Mouse (Mus musculus): ENCODE results near the gene Cox16. TPM values are rescaled to one million over a fixed set of nuclear protein-coding genes. Genes with fewer than 3 reads are reported as not detected.
"Not testable (repeated sequence)": the region's sequence is repeated elsewhere in the genome, so short reads cannot be mapped to it uniquely, and the experiment has no call there.

Gene Cox16
- 127 and 138 TPM in 2 replicates for polyA plus RNA-seq (2016; fragmentation: Nextera tagmentation; extraction: Ambion mirVana)

DNA sequence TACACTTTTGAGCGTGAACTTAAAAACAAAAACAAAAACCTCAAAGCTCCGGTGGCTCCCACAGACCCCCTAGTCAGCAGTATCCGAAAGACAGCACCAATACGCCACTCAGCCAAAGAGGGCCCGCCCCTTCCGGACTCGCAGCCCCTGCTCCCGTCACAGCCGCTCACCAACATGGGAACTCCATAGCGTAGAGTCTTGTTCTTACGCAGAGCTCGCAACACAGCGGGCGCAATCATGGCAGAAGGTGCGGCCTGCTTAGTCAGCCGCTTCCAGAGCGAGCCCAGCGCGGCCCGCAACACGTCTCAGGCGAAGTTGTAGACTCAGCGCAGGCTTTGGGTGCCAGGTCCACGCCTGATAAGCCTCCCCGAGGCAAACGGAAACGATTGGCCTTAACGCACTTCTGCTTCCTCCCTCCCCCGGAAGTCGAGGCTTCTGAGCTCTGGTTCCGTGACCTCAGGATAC lies at the start of gene Cox16:
Cox16 (minus strand) TSS at position 401 of the 465 bp plus-strand sequence.
- H3K4me1 ChIP-seq = peaks cover 4% of the 10 kb centered on the region; the same call in 1 of the 2 replicates
- WGBS = under 1% methylated on average over 31 of the region's 31 CpGs

DNA sequence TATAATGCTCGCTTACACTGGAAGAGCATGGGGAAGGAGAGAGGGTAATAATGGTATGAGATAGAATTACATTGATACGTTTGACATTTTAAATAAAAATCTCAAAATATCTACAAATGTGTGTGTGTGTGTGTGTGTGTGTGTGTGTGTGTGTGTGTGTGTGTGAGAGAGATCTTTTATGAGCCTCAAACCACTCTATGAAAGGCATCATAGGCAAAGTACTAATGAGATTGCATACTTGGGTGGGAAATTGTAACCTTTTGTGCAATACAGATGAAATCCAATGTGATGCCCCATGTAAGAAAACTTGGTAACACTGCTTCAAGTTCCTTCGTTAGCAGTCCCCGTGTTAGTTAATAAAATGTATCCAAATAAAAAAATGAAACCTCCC lies 48.1 kb upstream of the Cox16 start:
- H3K4me2 ChIP-seq (replicated peaks) = peak overlapping the region; percentile 81
- H3K9me3 ChIP-seq (replicated peaks) = no peaks in the 10 kb centered on the region
- H3K27ac ChIP-seq = peak overlapping the region; percentile 68
- 33% methylated on average over 4 of the region's 4 CpGs for WGBS
- peak overlapping the region; percentile 83 for H3K4me3 ChIP-seq
- H3K4me1 ChIP-seq = peaks cover 16% of the 10 kb centered on the region
- no peaks in the 10 kb centered on the region for H3K36me3 ChIP-seq
- H3K9ac ChIP-seq = peak overlapping the region; percentile 82
- 0 out of 2 replicates have a peak, but pooled peaks have one; percentile 46 for ATAC-seq (ENCODE audit: low FRiP score)
- H3K27me3 ChIP-seq = no peaks in the 10 kb centered on the region

More for the DNA sequence above, at the start of gene Cox16:
- no peaks in the 10 kb centered on the region for H3K36me3 ChIP-seq
- peak; percentile 99 for ATAC-seq (ENCODE audit: low FRiP score)
- H3K9me3 ChIP-seq (replicated peaks) = no peaks in the 10 kb centered on the region
- peak within 1 kb of the TSS; percentile 90 for H3K27ac ChIP-seq
- peak within 1 kb of the TSS; percentile 64 for H3K4me2 ChIP-seq (replicated peaks)
- H3K27me3 ChIP-seq = no peaks in the 10 kb centered on the region
- peak within 1 kb of the TSS; percentile 54 for H3K4me3 ChIP-seq
- H3K9ac ChIP-seq = peak within 1 kb of the TSS; percentile 54

DNA sequence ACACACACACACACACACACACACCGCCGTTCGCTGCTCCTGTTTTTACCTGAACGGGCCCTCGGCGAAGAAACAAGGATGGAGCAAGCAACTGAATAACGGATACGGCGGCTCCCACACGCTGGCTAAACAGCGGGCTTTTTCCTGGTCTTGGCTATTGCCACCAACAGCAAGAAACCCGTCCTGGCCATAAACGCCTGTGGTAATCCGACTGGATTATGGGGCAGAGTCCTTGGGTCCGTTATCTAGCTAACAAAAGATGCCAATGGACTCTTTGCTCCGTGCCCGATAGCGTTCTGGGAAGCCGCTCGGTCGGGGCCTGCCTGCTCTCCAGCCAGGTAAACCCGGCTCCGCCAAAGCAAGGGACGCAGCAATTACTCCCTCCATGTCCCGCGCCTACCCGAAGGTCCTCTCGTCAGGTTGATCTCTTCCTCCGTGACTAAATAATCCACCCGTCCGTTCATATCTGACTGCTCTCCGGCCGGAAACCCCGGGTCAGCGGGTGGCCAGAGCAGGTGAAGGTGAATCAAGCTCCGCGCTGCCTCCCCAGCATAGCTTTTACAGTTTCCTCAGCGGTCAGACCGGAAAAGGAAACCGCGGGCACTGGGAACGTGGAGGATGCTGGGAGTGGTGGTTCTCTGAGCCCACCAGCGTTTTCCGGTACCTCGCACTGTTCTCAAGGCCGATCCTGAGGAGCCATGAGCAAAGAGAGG lies 47.5 kb upstream of the Cox16 start, which contains the start of the genes Gm20498 and Synj2bp:
Gm20498 (minus strand) TSS at position 590 of the 713 bp plus-strand sequence.
Synj2bp (minus strand) TSS at position 596 of the 713 bp plus-strand sequence.
- no peaks in the 10 kb centered on the region for H3K9me3 ChIP-seq (replicated peaks)
- no peaks in the 10 kb centered on the region for H3K36me3 ChIP-seq
- H3K4me1 ChIP-seq = peaks cover 16% of the 10 kb centered on the region
- H3K4me3 ChIP-seq = peak within 1 kb of the TSS; percentile 83
- under 1% methylated on average over 46 of the region's 46 CpGs for WGBS
- peak; percentile 95 for ATAC-seq (ENCODE audit: low FRiP score)
- peak within 1 kb of the TSS; percentile 82 for H3K9ac ChIP-seq
- peak within 1 kb of the TSS; percentile 81 for H3K4me2 ChIP-seq (replicated peaks)
- H3K27me3 ChIP-seq = no peaks in the 10 kb centered on the region
- H3K27ac ChIP-seq = peak within 1 kb of the TSS; percentile 68

DNA sequence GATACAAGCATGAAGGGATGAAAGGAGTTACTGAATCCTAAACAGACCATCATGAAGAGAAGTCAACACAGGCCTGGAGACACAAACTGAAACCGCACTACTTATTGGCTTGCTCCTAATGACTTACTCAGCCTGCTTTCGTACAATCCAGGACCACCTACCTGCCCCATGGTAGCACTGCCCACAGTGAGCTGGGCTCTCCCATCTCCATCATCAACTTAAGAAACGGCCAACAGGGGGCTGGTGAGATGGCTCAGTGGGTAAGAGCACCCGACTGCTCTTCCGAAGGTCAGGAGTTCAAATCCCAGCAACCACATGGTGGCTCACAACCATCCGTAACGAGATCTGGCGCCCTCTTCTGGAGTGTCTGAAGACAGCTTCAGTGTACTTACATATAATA lies 45.7 kb upstream of the Cox16 start:
- H3K4me1 ChIP-seq = peaks cover 16% of the 10 kb centered on the region
- H3K36me3 ChIP-seq; H3K9ac ChIP-seq; ATAC-seq (ENCODE audit: low FRiP score); H3K27ac ChIP-seq; H3K4me3 ChIP-seq; H3K27me3 ChIP-seq; H3K9me3 ChIP-seq (replicated peaks); H3K4me2 ChIP-seq (replicated peaks): not testable (repeated sequence)
- 67% methylated on average over 7 of the region's 8 CpGs for WGBS

DNA sequence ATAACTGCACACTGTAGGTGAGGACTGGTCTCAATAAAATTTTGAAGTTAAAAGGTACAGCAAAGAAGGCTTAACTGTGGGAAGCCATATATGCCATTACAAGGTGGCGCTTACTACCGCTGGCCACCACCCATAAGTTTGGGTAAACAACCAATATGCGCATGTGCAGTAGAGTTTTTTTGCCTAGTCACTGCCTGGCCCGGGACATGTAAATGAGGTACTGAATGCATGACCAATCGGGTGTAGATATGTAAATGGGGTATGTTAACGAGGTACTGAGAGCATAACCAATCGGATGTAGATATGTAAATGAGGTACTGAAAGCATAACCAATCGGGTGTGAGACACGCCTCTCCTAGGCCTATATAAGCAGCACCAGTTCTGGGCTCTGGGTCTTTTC lies 12.0 kb upstream of the Cox16 start:
- not testable (repeated sequence) for H3K27me3 ChIP-seq; H3K9me3 ChIP-seq (replicated peaks); H3K36me3 ChIP-seq; H3K4me2 ChIP-seq (replicated peaks); ATAC-seq (ENCODE audit: low FRiP score); H3K27ac ChIP-seq; H3K9ac ChIP-seq; H3K4me1 ChIP-seq; H3K4me3 ChIP-seq
- WGBS = 95% methylated on average over 9 of the region's 9 CpGs

DNA sequence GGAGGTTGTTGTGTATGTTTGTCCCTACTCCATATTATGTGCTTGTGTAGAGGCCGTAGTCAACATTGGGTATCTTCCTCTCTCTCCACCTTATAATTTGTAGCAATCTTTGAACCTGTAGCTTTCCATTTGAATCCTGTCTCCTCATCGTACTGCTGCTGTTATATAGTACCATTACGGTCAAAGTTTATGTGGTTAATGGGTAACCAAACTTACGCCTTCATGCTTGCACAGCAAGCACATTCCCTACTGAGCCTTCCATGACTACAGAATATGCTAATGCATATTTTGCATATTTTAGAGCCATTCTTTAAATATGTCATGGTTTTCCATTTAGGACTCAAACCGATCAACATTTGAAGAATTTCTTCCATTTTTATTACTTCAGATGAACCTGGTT lies 5.6 kb upstream of the Cox16 start:
- ATAC-seq (ENCODE audit: low FRiP score) = no peak
- H3K4me2 ChIP-seq (replicated peaks) = no peak overlapping the region
- H3K27me3 ChIP-seq = no peaks in the 10 kb centered on the region
- H3K9me3 ChIP-seq (replicated peaks) = no peaks in the 10 kb centered on the region
- 94% methylated on average over 5 of the region's 5 CpGs for WGBS
- H3K4me3 ChIP-seq = no peak overlapping the region
- no peak overlapping the region for H3K27ac ChIP-seq
- H3K4me1 ChIP-seq = no peaks in the 10 kb centered on the region
- no peak overlapping the region for H3K9ac ChIP-seq
- H3K36me3 ChIP-seq = no peaks in the 10 kb centered on the region; the same call in 1 of the 2 replicates

DNA sequence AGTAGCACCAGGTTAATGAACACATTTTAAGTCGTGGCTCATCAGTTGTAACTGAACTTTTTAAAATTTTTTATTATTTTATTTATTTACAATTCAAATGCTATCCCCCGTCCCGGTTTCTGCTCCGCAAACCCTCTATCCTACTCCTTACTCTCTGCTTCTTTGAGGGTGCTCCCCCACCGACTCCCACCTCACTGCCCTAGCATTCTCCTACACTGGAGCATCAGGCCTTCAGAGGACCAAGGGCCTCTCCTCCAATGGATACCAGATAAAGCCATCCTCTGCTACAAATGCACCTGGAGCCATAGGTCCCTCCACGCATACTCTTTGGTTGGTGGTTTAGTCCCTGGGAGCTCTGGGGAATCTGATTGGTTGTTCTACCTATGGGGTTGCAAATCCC lies 384 bp upstream of the Cox16 start:
- Histone ChIP-seq H3K4me3 (peak overlapping the region; percentile 54), H3K27me3 (no peaks in the 10 kb centered on the region), H3K36me3 (no peaks in the 10 kb centered on the region), H3K9ac (peak overlapping the region; percentile 54; the same call in 1 of the 2 replicates), H3K4me1 (peaks cover 4% of the 10 kb centered on the region; the same call in 1 of the 2 replicates), H3K4me2 (replicated peaks) (peak overlapping the region; percentile 64), H3K9me3 (replicated peaks) (no peaks in the 10 kb centered on the region), H3K27ac (no peak overlapping the region; the same call in 1 of the 2 replicates)
- WGBS = 44% methylated on average over 6 of the region's 6 CpGs
- ATAC-seq (ENCODE audit: low FRiP score) = peak; percentile 42; the same call in 1 of the 2 replicates

DNA sequence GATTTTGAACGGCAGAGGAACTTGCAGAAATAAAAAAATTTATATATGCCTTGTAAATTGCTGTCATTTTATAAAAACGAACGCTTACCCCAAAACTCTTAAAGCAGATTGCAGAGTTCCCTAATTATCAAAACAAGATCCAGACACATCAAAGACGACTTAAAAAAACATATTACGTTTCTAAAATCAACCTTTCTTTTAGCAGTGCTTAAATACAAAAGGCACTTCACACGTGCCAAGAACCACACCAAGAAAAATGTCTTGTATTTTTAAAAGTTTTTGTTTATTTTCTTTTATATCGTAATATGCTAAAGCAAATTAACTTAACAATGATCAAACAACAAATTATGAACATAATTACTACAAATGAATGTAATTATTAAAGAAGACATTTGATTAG lies 715 bp downstream of the Cox16 start:
- Histone ChIP-seq H3K4me2 (replicated peaks) (peak overlapping the region; percentile 64), H3K9me3 (replicated peaks) (no peaks in the 10 kb centered on the region), H3K4me1 (peaks cover 4% of the 10 kb centered on the region; the same call in 1 of the 2 replicates), H3K27ac (peak overlapping the region; percentile 90; the same call in 1 of the 2 replicates), H3K4me3 (peak overlapping the region; percentile 54), H3K27me3 (no peaks in the 10 kb centered on the region), H3K9ac (peak overlapping the region; percentile 54), H3K36me3 (no peaks in the 10 kb centered on the region)
- 2% methylated on average over 7 of the region's 7 CpGs for WGBS
- no peak for ATAC-seq (ENCODE audit: low FRiP score)

DNA sequence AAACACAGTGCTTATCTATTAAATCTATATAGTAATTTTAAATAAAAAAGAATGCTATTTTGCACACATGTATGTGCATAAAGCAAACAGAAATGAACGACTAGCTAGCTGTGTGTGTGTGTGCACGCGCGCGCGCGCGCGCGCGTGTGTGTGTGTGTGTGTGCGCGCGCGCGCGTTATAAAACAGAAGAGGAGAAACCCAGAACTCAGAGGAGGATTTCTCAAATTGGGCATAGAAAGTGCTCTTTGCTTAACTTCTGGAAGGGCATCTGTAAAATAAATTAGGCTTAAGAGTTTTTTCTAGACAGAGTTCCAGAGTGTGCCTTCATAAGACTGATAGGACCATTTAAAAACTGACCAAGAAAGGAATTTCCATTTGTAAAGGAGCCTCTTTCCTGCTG lies 1.3 kb downstream of the Cox16 start:
- Histone ChIP-seq H3K9ac (peak overlapping the region; percentile 45), H3K4me1 (peaks cover 4% of the 10 kb centered on the region; the same call in 1 of the 2 replicates), H3K36me3 (no peaks in the 10 kb centered on the region), H3K27ac (no peak overlapping the region), H3K4me2 (replicated peaks) (peak overlapping the region; percentile 64), H3K9me3 (replicated peaks) (no peaks in the 10 kb centered on the region), H3K27me3 (no peaks in the 10 kb centered on the region), H3K4me3 (peak overlapping the region; percentile 54)
- 40% methylated on average over 17 of the region's 17 CpGs for WGBS
- ATAC-seq (ENCODE audit: low FRiP score) = no peak; the same call in 1 of the 2 replicates

DNA sequence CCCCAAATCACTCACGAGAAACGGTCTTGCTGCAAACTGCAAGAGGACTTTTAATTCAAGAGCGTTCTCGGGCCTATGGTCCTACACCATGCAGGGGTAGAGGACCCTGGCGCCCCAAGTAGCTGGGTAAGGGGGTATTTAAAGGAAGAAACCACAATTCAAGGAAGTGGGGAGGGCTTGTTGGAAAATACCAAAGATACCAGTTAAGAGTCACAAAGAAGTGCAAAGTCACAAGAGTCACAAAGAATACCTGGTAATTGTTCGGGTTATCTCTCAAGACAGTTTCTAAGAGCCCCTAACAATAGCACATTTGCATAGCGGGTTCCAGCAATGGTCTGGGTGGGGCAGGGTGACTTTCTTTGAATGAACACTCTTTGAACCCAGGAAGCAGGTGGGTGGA lies 25.9 kb downstream of the Cox16 start:
- H3K27me3 ChIP-seq; ATAC-seq (ENCODE audit: low FRiP score); H3K4me2 ChIP-seq (replicated peaks); H3K36me3 ChIP-seq; H3K27ac ChIP-seq; H3K9me3 ChIP-seq (replicated peaks); H3K4me1 ChIP-seq; H3K9ac ChIP-seq; H3K4me3 ChIP-seq: not testable (repeated sequence)
- 95% methylated on average over 7 of the region's 7 CpGs for WGBS

DNA sequence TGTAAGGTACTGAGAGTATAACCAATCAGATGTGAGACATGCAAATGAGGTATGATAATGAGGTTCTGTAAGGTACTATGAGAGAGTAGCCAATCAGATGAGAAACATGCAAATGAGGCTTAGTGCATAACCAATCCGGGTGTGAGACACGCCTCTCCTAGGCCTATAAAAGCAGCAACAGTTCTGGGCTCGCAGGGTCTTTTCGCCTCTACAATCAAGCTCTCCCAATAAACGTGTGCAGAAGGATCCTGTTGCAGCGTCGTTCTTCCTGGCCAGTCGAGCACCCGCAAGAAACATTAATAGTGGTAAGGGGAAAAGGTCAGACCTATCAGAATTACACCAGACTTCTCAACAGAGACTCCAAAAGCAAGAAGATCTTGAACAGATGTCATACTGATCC lies 45.9 kb downstream of the Cox16 start:
- not testable (repeated sequence) for ATAC-seq (ENCODE audit: low FRiP score)

DNA sequence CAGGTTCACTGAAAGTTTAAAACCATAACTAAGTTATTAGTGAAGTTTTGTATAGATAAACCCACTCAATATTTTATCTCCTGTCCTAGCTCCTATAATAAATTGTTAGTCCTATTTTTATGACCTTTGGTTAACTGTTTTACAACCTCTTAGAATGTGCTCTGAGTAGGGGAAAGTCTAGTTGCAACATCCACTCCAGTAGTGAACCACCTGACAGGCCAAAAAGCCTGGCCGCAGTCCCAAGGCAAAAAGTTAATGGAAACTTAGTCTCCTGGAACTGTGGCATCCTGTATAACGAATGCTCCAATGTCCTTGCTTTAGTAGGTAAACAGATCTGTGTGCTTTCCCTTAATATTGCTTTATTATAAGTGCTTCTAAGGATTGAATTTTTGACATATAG lies 50.1 kb downstream of the Cox16 start:
- peaks cover 12% of the 10 kb centered on the region for H3K36me3 ChIP-seq
- H3K9me3 ChIP-seq (replicated peaks); H3K4me2 ChIP-seq (replicated peaks); H3K4me3 ChIP-seq; H3K27me3 ChIP-seq; H3K4me1 ChIP-seq; ATAC-seq (ENCODE audit: low FRiP score); H3K27ac ChIP-seq; H3K9ac ChIP-seq: not testable (repeated sequence)
- 93% methylated on average over 2 of the region's 2 CpGs for WGBS

More for the DNA sequence above, 45.9 kb downstream of the Cox16 start:
- not testable (repeated sequence) for H3K9ac ChIP-seq; H3K27me3 ChIP-seq; H3K9me3 ChIP-seq (replicated peaks); H3K4me3 ChIP-seq; H3K27ac ChIP-seq; H3K36me3 ChIP-seq; H3K4me2 ChIP-seq (replicated peaks); H3K4me1 ChIP-seq
- WGBS = 96% methylated on average over 9 of the region's 9 CpGs
